Mouse (Mus musculus): ENCODE measurements around the gene Nsl1. TPM values are rescaled to one million over a fixed set of nuclear protein-coding genes. Genes with fewer than 3 reads are reported as not detected.
A peak's percentile ranks its signal among the peaks of the same experiment; 100 is the strongest.

Nsl1 gene
- total RNA-seq, 1 experiment from 2014 or later: 16.5 TPM

DNA sequence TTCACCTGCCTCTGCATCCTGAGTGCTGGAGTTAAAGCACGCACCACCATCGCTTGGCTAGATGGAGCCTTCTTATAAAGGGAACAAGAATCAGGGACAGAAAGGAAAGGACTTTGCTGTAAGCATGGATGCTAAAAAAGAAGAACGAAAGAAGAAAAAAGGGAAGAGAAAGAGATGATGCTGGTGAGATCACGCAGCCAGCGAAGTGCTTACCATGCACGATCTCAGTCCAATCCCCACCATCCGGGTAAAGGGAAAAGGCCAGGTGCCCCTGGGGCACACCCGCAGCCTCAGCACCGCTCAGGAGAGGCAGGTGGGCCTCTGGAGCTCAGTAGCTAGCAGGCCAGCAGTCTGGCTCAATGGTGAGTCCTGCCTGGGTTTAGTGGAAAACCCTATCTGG is 47.1 kb downstream of the Nsl1 start:
- no peak for ATAC-seq (replicated peaks in 1 of 2; ENCODE audit: insufficient read depth in 1 of 2, low FRiP score in 2 of 2, low TSS enrichment in 1 of 2, low read depth in 1 of 2, poor library complexity in 2 of 2, severe bottlenecking in 2 of 2)

DNA sequence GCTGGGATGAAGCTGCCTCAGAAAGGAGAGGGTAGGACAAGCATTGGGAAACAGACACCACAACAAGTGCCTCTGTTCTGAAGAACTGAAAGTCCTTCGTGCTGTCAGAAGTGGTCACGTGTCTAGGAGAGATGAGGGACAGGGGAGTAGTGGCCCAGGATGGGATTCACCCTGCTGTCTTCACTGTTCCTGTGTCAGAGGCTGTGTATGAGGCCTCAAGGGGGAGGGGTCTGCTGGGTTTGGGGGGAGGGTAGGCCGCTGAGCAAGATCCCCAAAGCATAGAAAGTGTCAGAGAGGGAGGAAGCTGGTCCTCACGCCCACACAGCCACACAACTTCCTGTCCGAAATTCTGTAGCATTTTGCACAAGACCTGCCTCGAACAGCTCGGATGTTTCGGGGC is 48.3 kb downstream of the Nsl1 start:
- peak; percentile 62 to 70 for ATAC-seq (replicated peaks in 1 of 2; ENCODE audit: insufficient read depth in 1 of 2, low FRiP score in 2 of 2, low TSS enrichment in 1 of 2, low read depth in 1 of 2, poor library complexity in 2 of 2, severe bottlenecking in 2 of 2)

DNA sequence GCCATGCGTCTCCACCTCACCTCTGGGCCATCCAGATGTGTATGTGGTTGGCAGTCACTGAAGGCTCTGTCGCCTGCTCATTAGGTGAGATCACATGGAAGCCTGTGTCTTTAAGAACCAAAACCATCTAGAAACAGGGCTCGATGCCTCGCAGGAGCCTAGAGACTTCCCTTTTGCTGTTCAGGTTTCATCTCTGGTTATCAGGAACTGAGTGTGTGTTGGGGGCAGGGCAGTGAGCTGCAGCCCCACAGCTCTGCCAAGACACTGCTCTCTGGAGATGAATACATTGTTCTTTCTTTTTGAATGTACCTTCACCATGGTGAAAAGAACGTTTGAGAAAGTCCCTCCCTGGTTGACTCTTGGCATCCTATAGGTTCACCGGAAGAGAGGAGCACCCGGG is 52.1 kb downstream of the Nsl1 start:
- ATAC-seq (replicated peaks in 1 of 2; ENCODE audit: insufficient read depth in 1 of 2, low FRiP score in 2 of 2, low TSS enrichment in 1 of 2, low read depth in 1 of 2, poor library complexity in 2 of 2, severe bottlenecking in 2 of 2): peak in 1 of 2 experiments; percentile 38; a peak in 2 of 4 replicates

DNA sequence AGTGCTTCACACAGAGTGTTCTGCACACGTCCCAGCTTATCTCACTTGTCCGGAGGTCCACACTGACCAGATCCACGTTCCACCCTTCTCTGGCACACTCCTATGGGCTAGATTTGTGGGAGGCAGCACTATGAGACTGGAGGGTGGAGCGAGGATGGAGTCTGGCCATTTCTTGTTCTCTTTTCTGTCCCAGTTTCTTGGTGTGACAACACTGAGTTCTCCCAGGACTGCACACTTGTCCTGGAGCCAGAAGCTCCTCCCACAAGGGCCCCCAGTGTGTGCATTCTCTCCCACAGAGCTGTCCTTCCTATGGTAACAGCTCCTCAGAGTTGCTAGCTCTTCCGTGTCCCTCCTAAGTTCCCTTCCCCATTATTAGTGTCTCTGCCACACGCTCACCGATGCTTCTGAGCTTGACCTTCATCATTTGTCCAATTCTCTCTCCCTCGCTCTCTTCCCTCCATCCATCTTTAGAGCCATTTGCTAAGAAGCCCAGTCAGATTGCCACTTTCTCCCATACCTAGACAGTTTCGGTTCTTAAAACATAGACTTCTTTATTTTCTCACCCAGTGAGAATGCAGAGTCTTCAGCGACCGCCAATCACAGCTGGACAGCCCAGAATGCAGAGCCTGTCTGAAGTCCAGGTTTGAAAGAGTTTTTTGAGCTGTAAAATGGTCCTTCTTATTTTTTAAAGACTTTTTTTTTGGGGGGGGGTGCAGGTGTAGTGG is 52.9 kb downstream of the Nsl1 start:
- ATAC-seq (replicated peaks in 1 of 2; ENCODE audit: insufficient read depth in 1 of 2, low FRiP score in 2 of 2, low TSS enrichment in 1 of 2, low read depth in 1 of 2, poor library complexity in 2 of 2, severe bottlenecking in 2 of 2): no peak

DNA sequence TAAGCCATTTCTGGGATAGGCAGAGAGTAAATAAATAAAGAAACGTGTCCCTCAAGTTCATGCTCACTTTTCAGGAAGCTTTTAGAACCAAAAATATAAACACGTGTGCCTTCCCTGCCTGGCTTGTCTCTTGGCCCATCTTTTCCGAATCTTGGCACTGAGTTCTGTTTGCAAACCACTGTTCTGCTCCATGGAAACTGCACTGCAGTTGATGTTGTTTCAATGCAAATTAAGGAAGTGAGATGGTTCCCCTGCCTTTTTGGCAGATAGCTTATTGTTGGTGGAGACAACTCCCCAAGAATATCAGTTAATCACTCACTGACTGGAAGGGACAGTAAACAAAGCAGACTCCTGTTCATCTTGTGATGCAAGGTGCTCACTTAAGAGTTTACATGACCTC is 59.9 kb downstream of the Nsl1 start:
- no peak for ATAC-seq (replicated peaks in 1 of 2; ENCODE audit: insufficient read depth in 1 of 2, low FRiP score in 2 of 2, low TSS enrichment in 1 of 2, low read depth in 1 of 2, poor library complexity in 2 of 2, severe bottlenecking in 2 of 2)

- no peak for ATAC-seq (replicated peaks in 1 of 2; ENCODE audit: insufficient read depth in 1 of 2, low FRiP score in 2 of 2, low TSS enrichment in 1 of 2, low read depth in 1 of 2, poor library complexity in 2 of 2, severe bottlenecking in 2 of 2)
Observed at GRCm38 (mm10) chr1:191123696-191124095, 60.9 kb downstream of the Nsl1 start.

DNA sequence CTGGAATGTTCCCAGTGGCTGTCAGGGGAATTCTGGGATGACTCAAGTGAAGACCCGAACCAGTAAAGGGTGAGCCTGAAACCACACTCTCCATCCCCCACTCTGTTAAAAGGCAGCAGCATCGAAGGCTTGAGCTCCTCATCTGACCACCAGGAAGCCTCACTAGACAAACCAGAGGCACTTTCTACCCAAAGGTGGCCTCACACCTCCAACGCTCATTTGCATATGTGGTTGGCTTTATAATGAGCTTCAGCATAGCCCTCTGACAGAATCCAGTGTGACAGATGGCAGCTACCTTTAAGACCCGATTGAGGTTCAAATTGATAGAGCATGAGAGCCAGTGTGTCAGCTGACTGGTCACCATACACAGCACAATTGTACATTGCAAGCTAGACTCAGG is 61.5 kb downstream of the Nsl1 start:
- no peak for ATAC-seq (replicated peaks in 1 of 2; ENCODE audit: insufficient read depth in 1 of 2, low FRiP score in 2 of 2, low TSS enrichment in 1 of 2, low read depth in 1 of 2, poor library complexity in 2 of 2, severe bottlenecking in 2 of 2)

DNA sequence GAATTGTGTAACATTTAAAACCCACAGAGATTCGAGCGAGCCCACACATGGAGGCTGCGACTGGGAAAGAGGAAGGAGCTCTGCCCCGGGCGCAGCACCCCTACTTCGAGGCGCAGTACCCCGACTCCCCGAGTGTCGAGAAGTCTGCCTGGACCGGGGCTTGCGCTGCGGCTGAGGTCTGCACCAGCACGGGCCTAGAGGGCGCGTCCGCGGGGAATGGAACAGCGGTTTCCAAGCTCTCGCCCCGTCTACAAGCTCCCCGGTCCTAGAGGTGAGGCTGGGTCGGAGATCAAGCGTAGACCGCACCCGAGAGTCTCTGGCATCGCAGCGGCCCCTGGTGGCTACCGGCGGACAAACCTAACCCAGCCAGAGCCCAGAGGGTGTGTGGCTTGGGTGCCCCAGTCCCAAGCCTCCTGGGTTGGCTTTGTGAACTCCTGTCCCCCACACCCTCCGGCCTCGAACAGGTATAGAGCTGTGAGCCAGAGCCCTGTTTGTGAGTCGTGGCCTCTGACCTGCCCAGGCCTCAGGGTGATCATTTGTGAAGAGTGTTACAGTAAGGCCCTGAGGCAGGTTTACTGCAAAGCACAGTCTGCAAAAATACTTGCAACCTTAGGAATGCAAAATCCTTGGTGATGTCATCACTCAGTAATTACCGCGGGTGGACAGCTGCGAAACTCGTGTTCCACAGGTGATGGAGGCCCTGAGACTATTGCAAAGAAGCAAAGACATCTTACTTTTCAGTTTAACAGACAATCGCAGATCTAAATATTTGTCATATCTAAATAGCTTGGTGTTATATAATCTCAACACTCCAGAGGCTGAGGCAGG is 63.2 kb downstream of the Nsl1 start:
- ATAC-seq (replicated peaks in 1 of 2; ENCODE audit: insufficient read depth in 1 of 2, low FRiP score in 2 of 2, low TSS enrichment in 1 of 2, low read depth in 1 of 2, poor library complexity in 2 of 2, severe bottlenecking in 2 of 2): peak; percentile 94 to 96

GRCm38 (mm10) chr1:191131692-191132091 is 68.9 kb downstream of the Nsl1 start:
- ATAC-seq (replicated peaks in 1 of 2; ENCODE audit: insufficient read depth in 1 of 2, low FRiP score in 2 of 2, low TSS enrichment in 1 of 2, low read depth in 1 of 2, poor library complexity in 2 of 2, severe bottlenecking in 2 of 2): no peak

- ATAC-seq (replicated peaks in 1 of 2; ENCODE audit: insufficient read depth in 1 of 2, low FRiP score in 2 of 2, low TSS enrichment in 1 of 2, low read depth in 1 of 2, poor library complexity in 2 of 2, severe bottlenecking in 2 of 2): no peak
Observed at GRCm38 (mm10) chr1:191132240-191132639, 69.4 kb downstream of the Nsl1 start.

DNA sequence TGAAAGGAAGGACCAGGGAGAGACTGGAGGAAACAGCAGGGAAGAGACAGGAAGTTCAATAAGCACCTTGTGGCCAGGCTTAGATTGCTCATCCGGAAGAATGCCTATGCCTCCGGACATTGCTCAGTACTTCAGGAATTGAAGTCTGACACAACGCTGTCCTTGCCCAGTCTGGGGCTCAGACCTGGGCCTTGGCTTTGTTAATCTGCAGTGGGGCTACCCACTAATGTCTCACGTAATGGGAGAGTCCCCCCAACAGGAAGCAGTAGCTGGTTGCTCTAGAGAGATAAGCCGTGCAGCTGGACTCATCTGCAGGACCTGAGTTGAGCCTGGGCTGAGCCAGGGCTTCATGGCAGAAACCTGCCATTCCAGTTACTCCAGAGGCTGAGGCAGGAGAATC is 70.1 kb downstream of the Nsl1 start:
- peak; percentile 66 to 82 for ATAC-seq (replicated peaks in 1 of 2; ENCODE audit: insufficient read depth in 1 of 2, low FRiP score in 2 of 2, low TSS enrichment in 1 of 2, low read depth in 1 of 2, poor library complexity in 2 of 2, severe bottlenecking in 2 of 2)

- ATAC-seq (replicated peaks in 1 of 2; ENCODE audit: insufficient read depth in 1 of 2, low FRiP score in 2 of 2, low TSS enrichment in 1 of 2, low read depth in 1 of 2, poor library complexity in 2 of 2, severe bottlenecking in 2 of 2): no peak
Observed at GRCm38 (mm10) chr1:191135406-191135805, 72.6 kb downstream of the Nsl1 start.

Other genes with a start within 250 kb of the Nsl1 start
- gene Rps6kc1, start 151.2 kb upstream of the Nsl1 start, total RNA-seq (2017): 14.1 and 15.7 TPM in 2 replicates
- gene Angel2, start 137.9 kb upstream of the Nsl1 start, total RNA-seq (2017): 34.4 and 60.8 TPM in 2 replicates
- 0.81 TPM in 1 of 2 replicates, not detected in the other for gene Vash2, start 83.7 kb upstream of the Nsl1 start, total RNA-seq (2017)
- gene Flvcr1, start 36.9 kb upstream of the Nsl1 start, total RNA-seq (2017): 23.1 and 26.9 TPM in 2 replicates
- gene Spata45, start 26.4 kb upstream of the Nsl1 start, total RNA-seq (2017): not detected in 2 replicates
- gene Tatdn3, start 80 bp upstream of the Nsl1 start, total RNA-seq (2017): 12.4 and 19.8 TPM in 2 replicates
- 1.1 TPM in 1 of 2 replicates, not detected in the other for gene Batf3, start 34.8 kb downstream of the Nsl1 start, total RNA-seq (2017)
- 0.69 and 2.3 TPM in 2 replicates for gene Fam71a, start 101.8 kb downstream of the Nsl1 start, total RNA-seq (2017)
- 63.1 and 74.7 TPM in 2 replicates for gene Atf3, start 155.0 kb downstream of the Nsl1 start, total RNA-seq (2017)